Mouse (Mus musculus) brain, embryonic 14.5 days (tissue): ENCODE measurements around the gene Fam229a.

Experiments used
- CTCF ChIP-seq: fragments of 200-500 bp; IDR thresholded peaks from 2 replicates; pipeline ENCODE4 v1.5.1; 2012; ENCODE audit warnings: inconsistent platforms, mild to moderate bottlenecking, moderate library complexity, borderline replicate concordance; ENCODE audit not compliant: insufficient read depth, insufficient read length; ENCODE audit errors: extremely low read depth
- POLR2A ChIP-seq: fragments of 200-500 bp; IDR thresholded peaks from 2 replicates; pipeline ENCODE4 v1.6.1; 2012; ENCODE audit warnings: mild to moderate bottlenecking, inconsistent platforms, borderline replicate concordance; ENCODE audit not compliant: poor library complexity, insufficient read depth, insufficient read length, severe bottlenecking; ENCODE audit errors: extremely low read depth

- no peak for TF ChIP-seq CTCF
- no peak for TF ChIP-seq POLR2A
These were observed 43.0 kb upstream of the Fam229a start for GRCm38 (mm10) chr4:129447778-129448563.
